Mouse (Mus musculus) kidney, postnatal 0 days (tissue): ENCODE measurements around the gene Tbxa2r. TPM values are rescaled to one million over a fixed set of nuclear protein-coding genes. Genes with fewer than 3 reads are reported as not detected.

Experiments used
- ATAC-seq: fragments of 200-750 bp; cut with Nextera tagmentation; replicated peaks from 2 replicates; pipeline ENCODE4 v1.8.0; 2017; ENCODE audit warnings: low read depth, moderate number of reproducible peaks, moderate TSS enrichment, moderate library complexity; ENCODE audit not compliant: low FRiP score
- DNase-seq: peaks from one replicate; pipeline ENCODE4 v3.0.0-alpha.2; 2016; ENCODE audit warnings: low spot score
- H3K27ac ChIP-seq: fragments of 300-500 bp; sonication (generic); 2 replicates; pipeline ENCODE4 v1.5.1; 2014; ENCODE audit warnings: mild to moderate bottlenecking
- H3K27me3 ChIP-seq: fragments of 300-500 bp; sonication (generic); 2 replicates; pipeline ENCODE4 v1.6.1; 2014; ENCODE audit warnings: low read length, mixed read lengths; ENCODE audit not compliant: insufficient read depth
- H3K36me3 ChIP-seq: fragments of 300-500 bp; sonication (generic); 2 replicates; pipeline ENCODE4 v1.6.1; 2014; ENCODE audit warnings: low read length, mixed read lengths; ENCODE audit not compliant: insufficient read depth
- H3K4me1 ChIP-seq: fragments of 300-500 bp; sonication (generic); replicated peaks from 2 replicates; pipeline ENCODE4 v1.6.1; 2014; ENCODE audit warnings: antibody characterized with exemption, low read length, mixed read lengths; ENCODE audit not compliant: insufficient read depth
- H3K4me2 ChIP-seq: fragments of 300-500 bp; sonication (generic); 2 replicates; pipeline ENCODE4 v1.6.1; 2014; ENCODE audit warnings: mild to moderate bottlenecking, low read length, moderate library complexity, mixed read lengths
- H3K4me3 ChIP-seq: fragments of 300-500 bp; sonication (generic); replicated peaks from 2 replicates; pipeline ENCODE4 v1.5.1; 2014; ENCODE audit warnings: low read depth, low read length
- H3K9ac ChIP-seq: fragments of 300-500 bp; sonication (generic); 2 replicates; pipeline ENCODE4 v1.6.1; 2014; ENCODE audit warnings: low read depth, low read length
- H3K9me3 ChIP-seq: fragments of 300-500 bp; sonication (generic); replicated peaks from 2 replicates; pipeline ENCODE4 v1.6.1; 2016; ENCODE audit warnings: low read length, inconsistent platforms, mixed read lengths
- CTCF ChIP-seq: IDR thresholded peaks from 2 replicates; pipeline ENCODE4 v1.5.1; 2016; ENCODE audit warnings: antibody characterized with exemption, low read depth, mild to moderate bottlenecking, moderate library complexity
- WGBS: fragments of 180-500 bp; shearing (Covaris S2); extraction: QIAGEN DNeasy Blood & Tissue Kit; methylation state at CpG from one replicate; pipeline ENCODE4 v1.1.7; 2014; 5-methylcytosine and 5-hydroxymethylcytosine counted together
- polyA plus RNA-seq: library from polyadenylated mRNA; unstranded; fragments of >200 nt; fragmentation: Nextera tagmentation; extraction: Ambion mirVana; gene quantifications from 2 replicates; pipeline ENCODE4 v1.2.1, GENCODE M21; 2015

The Tbxa2r gene
- 16.1 and 17.5 TPM in 2 replicates for polyA plus RNA-seq

GRCm38 (mm10) chr10:81328386-81328785 lies at the start of gene Tbxa2r:
Tbxa2r (plus strand) TSS chr10:81328731.
- WGBS, result 12% methylated on average over 10 of the region's 10 CpGs
- TF ChIP-seq CTCF, result no peak
- Histone ChIP-seq H3K4me3 (no peak within 1 kb of the TSS), H3K4me1 (peaks cover 18% of the 10 kb centered on the region), H3K9me3 (no peaks in the 10 kb centered on the region), H3K9ac (peak within 1 kb of the TSS; percentile 41), H3K36me3 (peaks cover 36% of the 10 kb centered on the region), H3K27ac (peak within 1 kb of the TSS; percentile 84), H3K27me3 (no peaks in the 10 kb centered on the region), H3K4me2 (peak within 1 kb of the TSS; percentile 40)
- peak; percentile 53 for DNase-seq
- 0 out of 2 replicates have a peak, but pooled peaks have one; percentile 8 for ATAC-seq

- H3K27me3 ChIP-seq, result no peaks in the 10 kb centered on the region
- no peak overlapping the region for H3K4me3 ChIP-seq
- no peak overlapping the region for H3K4me2 ChIP-seq
- no peak for TF ChIP-seq CTCF
- 27% methylated on average over 10 of the region's 10 CpGs for WGBS
- no peak overlapping the region for H3K27ac ChIP-seq
- H3K36me3 ChIP-seq, result 0 out of 2 replicates have a peak, but pooled peaks cover 8% of the 10 kb centered on the region
- H3K4me1 ChIP-seq, result no peaks in the 10 kb centered on the region
- no peaks in the 10 kb centered on the region for H3K9me3 ChIP-seq
- H3K9ac ChIP-seq, result no peak overlapping the region
- ATAC-seq (no peak), DNase-seq (peak; percentile 63)
These were observed 49.0 kb upstream of the Tbxa2r start for GRCm38 (mm10) chr10:81279496-81279895.

GRCm38 (mm10) chr10:81284189-81284588 lies 44.3 kb upstream of the Tbxa2r start:
- Histone ChIP-seq H3K27ac (peak overlapping the region; percentile 63), H3K27me3 (0 out of 2 replicates have a peak, but pooled peaks cover 2% of the 10 kb centered on the region), H3K36me3 (no peaks in the 10 kb centered on the region), H3K9me3 (no peaks in the 10 kb centered on the region), H3K9ac (no peak overlapping the region), H3K4me2 (peak overlapping the region; percentile 73), H3K4me1 (peaks cover 5% of the 10 kb centered on the region; the same call in 1 of the 2 replicates), H3K4me3 (no peak overlapping the region)
- WGBS, result 44% methylated on average over 6 of the region's 6 CpGs
- no peak for DNase-seq
- ATAC-seq, result no peak
- TF ChIP-seq CTCF, result no peak

- 11% methylated on average over 17 of the region's 17 CpGs for WGBS
- Histone ChIP-seq H3K4me3 (peak overlapping the region; percentile 43; the same call in 1 of the 2 replicates), H3K27me3 (0 out of 2 replicates have a peak, but pooled peaks cover 2% of the 10 kb centered on the region), H3K9ac (peak overlapping the region; percentile 58; the same call in 1 of the 2 replicates), H3K4me1 (peaks cover 5% of the 10 kb centered on the region; the same call in 1 of the 2 replicates), H3K36me3 (no peaks in the 10 kb centered on the region), H3K4me2 (peak overlapping the region; percentile 73), H3K27ac (peak overlapping the region; percentile 63), H3K9me3 (no peaks in the 10 kb centered on the region)
- TF ChIP-seq CTCF, result no peak
- DNase-seq (no peak), ATAC-seq (peak; percentile 27; the same call in 1 of the 2 replicates)
These were observed 43.8 kb upstream of the Tbxa2r start for GRCm38 (mm10) chr10:81284719-81285118.

- H3K4me1 ChIP-seq, result peaks cover 5% of the 10 kb centered on the region; the same call in 1 of the 2 replicates
- H3K4me2 ChIP-seq, result peak overlapping the region; percentile 73
- no peaks in the 10 kb centered on the region for H3K9me3 ChIP-seq
- 1% methylated on average over 54 of the region's 54 CpGs for WGBS
- peak overlapping the region; percentile 58 for H3K9ac ChIP-seq
- peak overlapping the region; percentile 63 for H3K27ac ChIP-seq
- no peak; the same call in 1 of the 2 replicates for TF ChIP-seq CTCF
- ATAC-seq (peak; percentile 71), DNase-seq (peak; percentile 92)
- peak overlapping the region; percentile 43 for H3K4me3 ChIP-seq
- H3K36me3 ChIP-seq, result no peaks in the 10 kb centered on the region
- 0 out of 2 replicates have a peak, but pooled peaks cover 2% of the 10 kb centered on the region for H3K27me3 ChIP-seq
These were observed 42.7 kb upstream of the Tbxa2r start for GRCm38 (mm10) chr10:81285694-81286450.

GRCm38 (mm10) chr10:81286586-81286985 lies 41.9 kb upstream of the Tbxa2r start:
- Histone ChIP-seq H3K4me1 (peaks cover 5% of the 10 kb centered on the region; the same call in 1 of the 2 replicates), H3K27ac (0 out of 2 replicates have a peak overlapping the region, but pooled peaks have one; percentile 63), H3K9ac (no peak overlapping the region), H3K27me3 (0 out of 2 replicates have a peak, but pooled peaks cover 2% of the 10 kb centered on the region), H3K9me3 (no peaks in the 10 kb centered on the region), H3K36me3 (no peaks in the 10 kb centered on the region), H3K4me3 (no peak overlapping the region), H3K4me2 (peak overlapping the region; percentile 73; the same call in 1 of the 2 replicates)
- DNase-seq, result no peak
- ATAC-seq, result no peak
- no peak for TF ChIP-seq CTCF
- 32% methylated on average over 6 of the region's 6 CpGs for WGBS
